Mouse (Mus musculus) CH12.LX (cell line): Measurements from ENCODE around the gene Usp40. TPM values are rescaled to one million over a fixed set of nuclear protein-coding genes. Genes with fewer than 3 reads are reported as not detected.

Experiments
- DNase-seq: peaks from one replicate; pipeline ENCODE4 v3.0.0-alpha.2; 2013; ENCODE audit errors: extremely low read depth
- H3K27ac ChIP-seq: 2 replicates; pipeline ENCODE4 v1.5.1; 2012; ENCODE audit warnings: low read depth, mild to moderate bottlenecking, control low read depth, moderate library complexity; ENCODE audit not compliant: insufficient read depth
- H3K27me3 ChIP-seq: replicated peaks from 2 replicates; pipeline ENCODE3; 2012; ENCODE audit warnings: inconsistent platforms
- H3K36me3 ChIP-seq, 2 experiments: replicated peaks in 1 of 2; 2 replicates each; pipeline versions ENCODE3 to v1.6.1; 2012; ENCODE audit warnings: inconsistent platforms in 1 of 2, low read length in 1 of 2, mild to moderate bottlenecking in 1 of 2, mixed read lengths in 1 of 2, moderate library complexity in 1 of 2; ENCODE audit not compliant: control insufficient read depth in 1 of 2, insufficient read depth in 1 of 2
- H3K4me1 ChIP-seq, 2 experiments: 2 replicates each; pipeline ENCODE4 v1.6.1; 2012; ENCODE audit warnings: inconsistent platforms in 1 of 2, moderate library complexity in 1 of 2; ENCODE audit not compliant: insufficient read depth in 2 of 2, control insufficient read depth in 1 of 2
- H3K4me2 ChIP-seq: 2 replicates; pipeline ENCODE4 v1.6.1; 2012; ENCODE audit warnings: low read depth, mild to moderate bottlenecking, control low read depth; ENCODE audit not compliant: poor library complexity, insufficient read depth, severe bottlenecking
- H3K4me3 ChIP-seq, 3 experiments: fragments of 150-350 bp in 1 of 3; sonication (generic) in 1 of 3; replicated peaks in 1 of 3; 2 replicates each; pipeline versions ENCODE3 to v1.5.1; 2011 to 2012; ENCODE audit warnings: low read depth in 2 of 3, low read length in 2 of 3, mild to moderate bottlenecking in 2 of 3, moderate library complexity in 2 of 3, control low read depth in 1 of 3, improper control_type of control experiment in 1 of 3, inconsistent platforms in 1 of 3, mixed read lengths in 1 of 3; ENCODE audit not compliant: poor library complexity in 1 of 3
- H3K79me2 ChIP-seq: replicated peaks from 2 replicates; pipeline ENCODE4 v1.6.1; 2012; ENCODE audit warnings: mild to moderate bottlenecking, moderate library complexity; ENCODE audit not compliant: control insufficient read depth, poor library complexity, insufficient read depth, severe bottlenecking; ENCODE audit errors: extremely low read depth
- H3K9ac ChIP-seq: 2 replicates; pipeline ENCODE4 v1.6.1; 2012; ENCODE audit warnings: low read depth, mild to moderate bottlenecking, control low read depth, moderate library complexity; ENCODE audit not compliant: insufficient read depth
- H3K9me3 ChIP-seq: replicated peaks from 2 replicates; pipeline ENCODE3; 2012; ENCODE audit warnings: low read length, inconsistent platforms, mixed read lengths
- BHLHE40 ChIP-seq: IDR thresholded peaks from 2 replicates; pipeline ENCODE4 v1.6.1; 2011; ENCODE audit warnings: mild to moderate bottlenecking, low read depth, low read length, improper control_type of control experiment
- CHD1 ChIP-seq: IDR thresholded peaks from 2 replicates; pipeline ENCODE4 v1.6.1; 2012; ENCODE audit warnings: low read depth, low read length, improper control_type of control experiment, inconsistent platforms
- CHD2 ChIP-seq: IDR thresholded peaks from 2 replicates; pipeline ENCODE4 v1.6.1; 2011; ENCODE audit warnings: low read length, improper control_type of control experiment
- CTCF ChIP-seq, 2 experiments: IDR thresholded peaks in 1 of 2; conservative IDR thresholded peaks in 1 of 2; 2 replicates each; pipeline ENCODE4 v1.5.1; 2011 to 2012; ENCODE audit warnings: low read depth in 2 of 2, low read length in 2 of 2, improper control_type of control experiment in 1 of 2, inconsistent platforms in 1 of 2, mild to moderate bottlenecking in 1 of 2, moderate library complexity in 1 of 2
- E2F4 ChIP-seq: IDR thresholded peaks from 2 replicates; pipeline ENCODE4 v1.6.1; 2011; ENCODE audit warnings: low read depth, low read length, improper control_type of control experiment; ENCODE audit not compliant: insufficient replicate concordance
- ETS1 ChIP-seq: conservative IDR thresholded peaks from 2 replicates; pipeline ENCODE4 v1.6.1; 2012; ENCODE audit warnings: low read depth, mild to moderate bottlenecking, inconsistent platforms, low read length, improper control_type of control experiment, moderate library complexity
- HCFC1 ChIP-seq: IDR thresholded peaks from 2 replicates; pipeline ENCODE4 v1.6.1; 2012; ENCODE audit warnings: low read depth, mild to moderate bottlenecking, inconsistent platforms, low read length, improper control_type of control experiment
- IRF4 ChIP-seq: IDR thresholded peaks from 2 replicates; pipeline ENCODE4 v1.6.1; 2014; ENCODE audit warnings: low read depth, mild to moderate bottlenecking, inconsistent platforms, low read length, improper control_type of control experiment
- JUN ChIP-seq: IDR thresholded peaks from 2 replicates; pipeline ENCODE4 v1.6.1; 2011; ENCODE audit warnings: low read depth, mild to moderate bottlenecking, low read length, improper control_type of control experiment, moderate library complexity; ENCODE audit not compliant: insufficient read depth
- KAT2A ChIP-seq: IDR thresholded peaks from 2 replicates; pipeline ENCODE4 v1.6.1; 2012; ENCODE audit warnings: low read length, improper control_type of control experiment, inconsistent platforms; ENCODE audit not compliant: insufficient replicate concordance
- MAFK ChIP-seq: IDR thresholded peaks from 2 replicates; pipeline ENCODE4 v1.6.1; 2011; ENCODE audit warnings: low read length, improper control_type of control experiment; ENCODE audit not compliant: insufficient replicate concordance
- PAX5 ChIP-seq: IDR thresholded peaks from 2 replicates; pipeline ENCODE4 v1.6.1; 2012; ENCODE audit warnings: low read length, inconsistent platforms, mixed read lengths
- POLR2A ChIP-seq: IDR thresholded peaks from 2 replicates; pipeline ENCODE4 v1.6.1; 2011; ENCODE audit warnings: low read depth, mild to moderate bottlenecking, improper control_type of control experiment, low read length
- POLR2AphosphoS2 ChIP-seq: IDR thresholded peaks from 2 replicates; pipeline ENCODE4 v1.6.1; 2011; ENCODE audit warnings: low read depth, low read length, improper control_type of control experiment
- RCOR1 ChIP-seq: conservative IDR thresholded peaks from 2 replicates; pipeline ENCODE4 v1.6.1; 2012; ENCODE audit warnings: low read depth, mild to moderate bottlenecking, inconsistent platforms, low read length, improper control_type of control experiment
- SIN3A ChIP-seq: IDR thresholded peaks from 2 replicates; pipeline ENCODE4 v1.6.1; 2012; ENCODE audit warnings: low read length, improper control_type of control experiment, inconsistent platforms
- TBP ChIP-seq: conservative IDR thresholded peaks from 2 replicates; pipeline ENCODE4 v1.6.1; 2011; ENCODE audit warnings: low read depth, low read length, improper control_type of control experiment
- UBTF ChIP-seq: IDR thresholded peaks from 2 replicates; pipeline ENCODE4 v1.6.1; 2012; ENCODE audit warnings: low read depth, mild to moderate bottlenecking, inconsistent platforms, low read length, improper control_type of control experiment, moderate library complexity
- USF2 ChIP-seq: conservative IDR thresholded peaks from 2 replicates; pipeline ENCODE4 v1.6.1; 2011; ENCODE audit warnings: low read depth, low read length, improper control_type of control experiment
- ZMIZ1 ChIP-seq: IDR thresholded peaks from 2 replicates; pipeline ENCODE4 v1.6.1; 2012; ENCODE audit warnings: low read depth, mild to moderate bottlenecking, inconsistent platforms, low read length, improper control_type of control experiment
- ZNF384 ChIP-seq: IDR thresholded peaks from 2 replicates; pipeline ENCODE4 v1.6.1; 2012; ENCODE audit warnings: low read depth, low read length, improper control_type of control experiment, inconsistent platforms
- dilution Hi-C: fragments of 300-500 bp; cut with MboI; formaldehyde crosslinking; loops from 2 replicates; pipeline ENCODE4 v1.14.3; 2020; ENCODE audit warnings: low sequenced_read_pairs; ENCODE audit not compliant: extremely low pct_unique_long_range_greater_than_20kb, extremely low pct_ligation_motif_present
- in situ Hi-C: fragments of 300-500 bp; cut with MboI; formaldehyde crosslinking; loops from 3 replicates; pipeline ENCODE4 v1.14.3; 2019; ENCODE audit warnings: low sequenced_read_pairs, low pct_ligation_motif_present, low pct_unique_long_range_greater_than_20kb, mixed read lengths
- polyA plus RNA-seq: library from polyadenylated mRNA; unstranded; fragments of >175 nt; gene quantifications from 2 replicates; pipeline ENCODE4 v1.2.1, GENCODE M21; 2012; ENCODE audit warnings: low read depth; ENCODE audit not compliant: insufficient read length
- total RNA-seq, 2 experiments: library from RNA; depleted of rRNA; stranded (reverse); fragments of 300-350 nt in 1 of 2; fragments of >200 nt in 1 of 2; gene quantifications; 2 replicates each; pipeline ENCODE4 v1.2.3; 2012 to 2014

Usp40 gene
- total and polyA plus RNA-seq, 3 experiments: 12.7 to 15.4 (median 14.8) TPM

DNA sequence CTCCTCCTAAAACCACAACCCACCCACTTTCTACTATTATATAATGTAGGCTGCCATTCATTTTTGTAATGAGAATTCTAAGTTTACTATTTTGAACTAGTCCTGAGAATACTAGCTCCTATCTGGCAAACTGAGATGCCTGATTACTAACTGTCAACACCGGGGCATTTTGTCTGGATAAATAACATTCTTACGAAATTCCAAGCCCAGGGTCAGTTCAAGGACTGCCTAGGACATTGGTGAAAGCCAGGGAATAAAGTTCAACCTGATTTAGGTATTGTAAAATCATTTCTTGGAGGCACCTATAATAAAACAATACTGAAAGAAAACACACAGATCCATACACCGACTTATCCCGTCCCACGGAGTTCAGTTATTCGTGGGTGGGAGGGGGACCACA is 7.0 kb upstream of the Usp40 start (continued):
- TF ChIP-seq E2F4: no peak
- TF ChIP-seq POLR2A: no peak

GRCm38 (mm10) chr1:88014671-88015070 is 6.3 kb upstream of the Usp40 start:
- no peaks in the 10 kb centered on the region for H3K36me3 ChIP-seq
- H3K9ac ChIP-seq: no peak overlapping the region
- H3K4me3 ChIP-seq: no peak overlapping the region
- no peak overlapping the region for H3K27ac ChIP-seq
- H3K4me2 ChIP-seq: no peak overlapping the region
- in situ Hi-C loops (no loop called here), dilution Hi-C loops (no loop called here)
- DNase-seq: no peak
- H3K79me2 ChIP-seq: no peaks in the 10 kb centered on the region
- H3K4me1 ChIP-seq: peaks cover 0 to 1% of the 10 kb centered on the region in 2 experiments; a peak in 1 of 4 replicates
- peaks cover 5% of the 10 kb centered on the region for H3K27me3 ChIP-seq
- no peak for TF ChIP-seq E2F4
- no peak for TF ChIP-seq JUN
- no peak for TF ChIP-seq CTCF (conservative IDR thresholded peaks at IDR 0.05 in 1 of 2, IDR thresholded peaks at IDR 0.05 in 1 of 2; ENCODE audit: low read depth in 2 of 2, low read length in 2 of 2)
- TF ChIP-seq HCFC1: no peak
- no peak for TF ChIP-seq CHD1
- no peak for TF ChIP-seq IRF4
- TF ChIP-seq PAX5: no peak
- no peak for TF ChIP-seq TBP
- no peak for TF ChIP-seq UBTF
- no peak for TF ChIP-seq CHD2
- no peak for TF ChIP-seq ZMIZ1
- TF ChIP-seq MAFK: no peak
- TF ChIP-seq RCOR1: no peak
- TF ChIP-seq SIN3A: no peak
- TF ChIP-seq KAT2A: no peak
- no peak for TF ChIP-seq POLR2A
- TF ChIP-seq ZNF384: no peak
- TF ChIP-seq, all 38 proteins: peak for 0
- H3K9me3 ChIP-seq: peaks cover 6% of the 10 kb centered on the region

GRCm38 (mm10) chr1:88014194-88014593 is 5.8 kb upstream of the Usp40 start:
- DNase-seq: no peak
- no peak for TF ChIP-seq USF2
- TF ChIP-seq BHLHE40: no peak
- no peak for TF ChIP-seq ETS1
- TF ChIP-seq POLR2AphosphoS2: no peak
- no peak for TF ChIP-seq UBTF
- no peak for TF ChIP-seq SIN3A
- TF ChIP-seq TBP: no peak
- TF ChIP-seq, all 38 proteins: peak for 0
- dilution Hi-C loops: no loop called here
- peaks cover 0 to 3% of the 10 kb centered on the region in 2 experiments; a peak in 1 of 4 replicates for H3K4me1 ChIP-seq
- in situ Hi-C loops: no loop called here
- no peak overlapping the region for H3K9ac ChIP-seq
- H3K9me3 ChIP-seq: peaks cover 6% of the 10 kb centered on the region
- no peak overlapping the region for H3K27ac ChIP-seq
- H3K36me3 ChIP-seq: no peaks in the 10 kb centered on the region
- H3K4me3 ChIP-seq: no peak overlapping the region
- no peak overlapping the region for H3K4me2 ChIP-seq
- no peaks in the 10 kb centered on the region for H3K79me2 ChIP-seq
- peaks cover 5% of the 10 kb centered on the region for H3K27me3 ChIP-seq
